Mouse (Mus musculus) erythroblast, embryonic 14.5 days (primary cell): Measurements from ENCODE around the gene Gm8947.

Experiments used
- GATA1 ChIP-seq: IDR thresholded peaks from 2 replicates; pipeline ENCODE4 v1.6.1; 2012; ENCODE audit warnings: low read length, inconsistent platforms, mixed read lengths
- TAL1 ChIP-seq: IDR thresholded peaks from 3 replicates; pipeline ENCODE4 v1.6.1; 2012; ENCODE audit warnings: low read length, inconsistent platforms, mixed read lengths

GRCm38 (mm10) chr1:151215985-151216384 is 23.8 kb downstream of the Gm8947 start:
- TF ChIP-seq GATA1 = no peak
- no peak for TF ChIP-seq TAL1
